Mouse (Mus musculus) cerebellum, adult 8-10 months (tissue): ENCODE measurements at regions not wholly inside any gene's neighbourhood (a gene's known extent, or its start where the extent isn't known, plus 50 kb on each side); places are given as distances from the start of the nearest gene placed in this dataset.

Experiments
- DNase-seq: peaks from one replicate; pipeline ENCODE4 v3.0.0; 2022

- no peak for DNase-seq
Measured at GRCm38 (mm10) chr6:6280812-6281568, 64.0 kb upstream of the Slc25a13 start.

GRCm38 (mm10) chr6:6279646-6280045 is 62.7 kb upstream of the Slc25a13 start:
- DNase-seq: no peak

- no peak for DNase-seq
Measured at GRCm38 (mm10) chr6:6270545-6270944, 53.6 kb upstream of the Slc25a13 start.
